Mouse (Mus musculus): ENCODE results near the gene Keap1.
"Not testable (repeated sequence)": the region's sequence is repeated elsewhere in the genome, so short reads cannot be mapped to it uniquely, and the experiment has no call there.

Keap1 gene

DNA sequence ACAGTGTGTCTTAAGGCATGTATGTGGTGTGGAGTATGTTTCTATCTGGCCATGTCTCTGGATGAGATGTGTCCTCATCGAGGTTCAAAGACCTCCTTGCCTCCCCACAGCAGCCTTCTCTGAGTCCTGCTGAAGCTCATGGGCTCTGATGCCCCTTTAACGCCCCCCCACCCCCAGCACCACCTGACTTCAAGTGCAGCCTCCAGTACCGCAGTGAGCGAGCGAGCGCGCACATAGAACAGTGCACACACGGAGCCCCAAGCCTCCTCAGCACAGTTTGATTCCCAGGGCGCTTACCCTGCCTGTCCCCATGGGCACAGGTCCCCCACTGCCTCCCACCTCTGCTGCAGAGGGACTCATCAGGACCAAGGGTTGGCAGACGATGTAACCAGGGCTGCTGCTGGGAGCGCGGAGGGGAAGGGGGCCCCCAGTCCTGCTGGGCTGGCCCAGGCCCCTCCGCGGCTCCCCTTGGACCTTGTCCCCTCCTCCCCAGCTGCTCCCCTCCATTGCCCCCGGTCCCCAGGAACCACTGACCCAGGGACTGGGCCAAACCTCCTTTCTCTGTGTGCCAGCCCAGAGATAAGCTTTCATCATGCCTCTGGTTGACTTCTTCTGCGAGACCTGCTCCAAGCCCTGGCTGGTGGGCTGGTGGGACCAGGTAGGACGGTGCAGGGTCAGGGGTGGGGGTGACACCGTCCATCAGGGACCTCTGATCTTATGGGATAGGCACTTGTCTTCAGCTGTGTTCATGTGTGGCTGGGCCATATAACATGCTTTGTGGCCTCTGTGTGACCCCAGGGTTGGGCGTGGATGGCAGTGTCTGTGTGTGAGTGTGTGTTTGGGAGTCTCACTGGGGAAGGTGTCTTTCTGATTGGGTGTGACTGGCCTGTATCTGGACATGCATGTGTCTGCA, 42.4 kb downstream of the Keap1 start:
- in situ Hi-C loops (cut with MseI, MboI), result no loop called here

- in situ Hi-C loops (cut with MseI, MboI), result not testable (repeated sequence)
Observed at GRCm38 (mm10) chr9:21195736-21196505, 43.2 kb downstream of the Keap1 start.

DNA sequence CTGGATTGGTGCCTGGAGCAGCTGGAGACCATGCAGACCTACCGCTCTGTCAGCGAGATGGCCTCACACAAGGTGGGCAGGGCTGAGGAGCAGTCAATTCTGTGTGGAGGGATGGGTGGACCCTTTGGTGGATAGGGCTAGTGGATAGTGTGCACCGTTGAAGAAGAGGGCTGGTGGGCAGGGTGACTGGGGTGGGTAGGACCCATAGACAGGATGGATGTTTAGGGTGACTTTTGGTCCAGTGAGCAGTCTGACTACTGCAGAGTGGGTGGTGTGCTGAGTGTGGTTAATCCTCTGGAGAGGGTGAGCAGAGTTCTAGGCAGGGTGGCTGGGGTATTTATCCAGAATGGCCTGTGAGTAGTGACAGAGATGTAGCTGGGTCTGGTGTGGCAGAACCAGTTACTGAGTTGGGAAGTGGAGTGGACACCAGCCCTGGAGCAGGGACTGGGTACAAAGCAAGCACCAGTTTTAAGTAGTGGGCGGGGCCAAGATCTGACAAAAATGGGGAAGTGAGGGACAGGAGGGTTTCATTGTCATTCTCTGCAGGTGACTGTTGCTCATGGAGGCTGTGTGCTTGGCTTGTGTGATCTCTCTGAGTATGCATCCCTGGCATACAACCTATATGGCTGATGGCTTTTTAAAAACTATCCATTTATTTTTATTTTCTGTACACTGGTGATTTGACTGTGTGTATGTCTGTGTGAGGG, 44.2 kb downstream of the Keap1 start:
- in situ Hi-C loops (cut with MseI, MboI), result no loop called here

GRCm38 (mm10) chr9:21193786-21194185, 45.4 kb downstream of the Keap1 start:
- in situ Hi-C loops (cut with MseI, MboI), result no loop called here

DNA sequence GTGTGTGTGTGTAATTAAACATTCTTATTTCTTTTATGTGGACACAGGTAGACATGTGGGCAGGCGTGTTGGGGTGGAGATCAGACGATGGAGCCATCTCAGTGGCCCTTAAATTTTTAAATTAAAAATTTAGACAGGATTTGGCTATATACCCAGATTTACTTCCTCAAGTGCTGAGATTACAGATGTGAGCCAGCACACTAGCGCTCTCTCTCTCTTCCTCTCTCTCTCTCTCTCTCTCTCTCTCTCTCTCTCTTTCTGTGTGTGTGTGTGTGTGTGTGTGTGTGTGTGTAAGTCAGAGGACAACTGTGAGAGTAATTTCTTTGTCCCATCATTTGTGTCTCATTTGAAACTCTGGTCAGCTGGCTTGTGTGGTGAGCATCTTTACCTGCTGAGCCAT, 48.5 kb downstream of the Keap1 start:
- in situ Hi-C loops (cut with MseI, MboI), result no loop called here

- in situ Hi-C loops (cut with MseI, MboI), result no loop called here
Observed at GRCm38 (mm10) chr9:21189905-21190304, 49.3 kb downstream of the Keap1 start.

DNA sequence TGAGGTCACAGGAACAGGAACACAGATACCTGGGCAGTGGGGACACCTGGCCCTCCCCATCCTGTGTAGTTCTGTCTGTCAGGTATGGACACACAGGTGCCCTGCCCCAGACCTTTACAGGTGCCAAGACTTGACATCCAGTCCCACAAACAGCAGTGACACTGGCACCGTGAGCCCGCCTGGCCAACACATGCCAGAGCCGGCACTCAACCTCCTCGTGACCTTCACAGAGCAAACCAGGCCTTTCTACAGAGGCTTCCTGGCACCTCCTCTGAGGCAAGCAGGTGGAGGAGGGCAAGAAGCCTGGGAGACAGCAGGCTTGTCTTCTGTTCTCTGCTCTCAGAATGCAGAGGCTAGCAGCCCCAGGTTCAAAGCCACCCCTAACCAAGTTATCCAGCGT, 53.7 kb downstream of the Keap1 start:
- in situ Hi-C loops (cut with MseI, MboI), result no loop called here

DNA sequence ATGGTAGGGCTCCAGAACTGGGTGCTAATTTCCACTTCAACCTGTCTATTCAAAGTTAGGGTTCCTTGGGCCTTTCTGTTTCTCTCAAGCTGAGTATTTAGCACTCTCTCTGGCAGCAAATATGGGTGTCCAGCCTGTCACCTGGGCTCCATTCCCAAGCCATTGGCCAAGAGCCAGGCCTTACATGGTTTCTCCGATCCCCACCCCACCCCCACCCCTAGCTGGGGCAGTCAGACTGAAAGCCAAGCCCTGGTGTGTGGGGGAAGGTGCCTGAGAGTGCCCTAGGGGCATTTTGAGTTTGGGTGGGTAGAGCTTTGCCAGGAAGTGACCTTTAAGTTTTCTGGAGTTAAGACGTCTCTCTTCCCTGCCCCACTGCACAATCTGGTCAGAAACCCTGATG, 54.4 kb downstream of the Keap1 start:
- in situ Hi-C loops (cut with MseI, MboI), result no loop called here

DNA sequence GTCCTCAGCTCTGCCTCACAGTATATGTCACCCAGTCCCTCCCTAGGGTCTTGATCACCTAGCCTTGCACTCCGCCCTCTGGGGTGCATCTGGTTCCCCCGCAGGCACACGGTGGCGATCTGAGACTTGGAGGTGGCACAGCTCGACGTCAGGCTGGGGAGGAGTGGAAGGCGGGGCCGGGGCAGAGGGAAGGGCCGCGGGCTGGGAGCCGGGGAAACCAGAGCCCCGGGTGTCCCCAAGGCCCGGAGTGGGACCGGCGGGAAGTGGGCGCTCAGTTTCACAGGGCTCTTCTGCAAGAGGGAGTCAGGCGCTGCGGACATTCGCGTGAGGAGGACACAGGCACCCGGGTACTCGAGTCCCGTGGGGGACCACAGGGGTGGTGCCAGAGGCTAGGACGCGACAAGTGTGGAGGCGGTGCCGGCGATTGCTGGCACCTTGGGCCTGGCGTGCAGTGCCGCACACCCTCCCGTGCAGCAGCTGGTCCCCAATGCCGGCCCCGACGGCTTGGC, 55.2 kb downstream of the Keap1 start:
- in situ Hi-C loops (cut with MseI, MboI), result no loop called here

DNA sequence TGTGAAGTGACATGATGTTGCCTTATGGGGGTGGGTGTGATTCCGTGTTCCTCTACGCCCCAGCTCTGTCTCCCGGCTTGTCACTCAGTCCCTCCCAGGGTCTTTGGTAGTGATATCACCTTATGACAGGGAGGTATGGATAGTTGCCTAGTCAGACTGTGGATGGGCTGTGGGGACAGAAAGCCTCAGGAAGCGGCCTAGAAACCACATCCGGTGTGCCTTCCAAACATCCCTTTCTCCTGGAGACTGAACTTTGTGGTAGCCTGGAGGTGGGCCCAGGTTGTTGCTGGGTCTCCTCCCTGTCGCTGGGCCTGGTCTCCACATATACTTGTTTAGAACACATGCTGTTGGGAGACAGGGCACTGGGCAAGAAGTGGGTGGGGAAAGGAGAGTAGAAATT, 55.7 kb downstream of the Keap1 start:
- in situ Hi-C loops (cut with MseI, MboI), result no loop called here

DNA sequence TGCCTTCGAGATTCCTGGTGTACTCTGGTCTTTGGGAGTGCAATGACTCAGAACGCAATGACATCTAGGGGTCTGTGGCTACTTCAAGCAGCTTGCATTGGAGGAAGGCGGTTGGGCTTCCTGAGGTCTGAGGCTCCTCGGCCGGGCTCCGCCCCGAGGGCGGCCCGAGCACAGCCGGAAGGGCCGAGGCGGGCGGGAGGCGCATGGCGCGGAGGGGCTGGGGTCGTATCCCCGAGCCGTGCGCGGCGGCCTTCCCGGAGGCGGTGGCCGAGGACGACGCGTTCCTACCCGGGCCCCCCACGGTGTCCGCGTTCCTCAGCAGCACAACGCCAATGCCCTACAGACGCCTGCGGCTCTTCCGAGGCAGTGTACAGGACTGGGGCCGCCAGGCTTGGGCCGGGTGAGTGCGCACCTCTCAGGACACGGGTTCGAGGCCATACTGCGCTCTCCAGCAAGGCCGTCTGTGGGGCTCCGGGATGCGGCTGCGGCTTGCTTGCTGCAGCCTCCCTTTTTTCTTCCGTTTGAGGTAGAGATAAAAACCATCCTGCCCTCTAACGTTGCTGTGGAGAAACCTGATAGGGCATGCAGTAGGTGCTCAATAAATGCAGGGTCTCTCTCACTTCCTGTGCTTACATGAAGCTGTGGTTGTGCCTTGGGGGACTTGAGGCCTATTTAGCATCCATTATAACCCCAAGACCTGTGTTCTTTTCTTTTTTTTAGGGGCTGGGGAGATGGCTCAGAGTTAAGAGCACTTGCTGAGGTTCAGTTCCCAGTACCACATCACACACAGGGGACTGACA, 57.5 kb downstream of the Keap1 start:
- in situ Hi-C loops (cut with MseI, MboI), result no loop called here

GRCm38 (mm10) chr9:21180841-21181240, 58.3 kb downstream of the Keap1 start:
- in situ Hi-C loops (cut with MseI, MboI), result no loop called here

DNA sequence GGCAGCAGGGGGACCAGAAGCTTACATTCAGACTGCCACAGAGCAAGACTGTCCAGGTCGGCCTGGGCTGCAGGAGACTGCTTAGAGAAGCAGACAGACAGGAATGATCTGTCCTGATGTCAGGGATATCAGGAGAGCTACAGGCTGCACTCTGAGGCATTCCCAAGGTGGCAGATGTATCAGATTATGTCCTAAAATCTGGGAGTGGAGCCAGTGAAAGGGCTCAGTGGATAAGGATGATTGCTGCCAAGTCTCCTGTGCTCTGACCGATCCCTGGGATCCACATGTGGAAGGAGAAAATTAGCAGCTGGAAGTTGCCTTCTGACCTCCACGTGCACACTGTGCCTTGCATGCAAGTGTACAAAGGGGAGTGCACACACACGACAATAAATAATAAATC, 58.8 kb downstream of the Keap1 start:
- in situ Hi-C loops (cut with MseI, MboI), result no loop called here
